Mouse (Mus musculus) kidney, embryonic 15.5 days (tissue): ENCODE results near the gene Met. TPM values are rescaled to one million over a fixed set of nuclear protein-coding genes. Genes with fewer than 3 reads are reported as not detected.

Experiments used
- ATAC-seq: fragments of 200-750 bp; cut with Nextera tagmentation; replicated peaks from 2 replicates; pipeline ENCODE4 v1.8.0; 2017; ENCODE audit warnings: moderate TSS enrichment; ENCODE audit not compliant: low FRiP score
- H3K27ac ChIP-seq: fragments of 300-500 bp; sonication (generic); 2 replicates; pipeline ENCODE4 v1.5.1; 2015; ENCODE audit warnings: mild to moderate bottlenecking, inconsistent platforms
- H3K27me3 ChIP-seq: fragments of 300-500 bp; sonication (generic); 2 replicates; pipeline ENCODE4 v1.6.1; 2015; ENCODE audit warnings: inconsistent platforms
- H3K36me3 ChIP-seq: fragments of 300-500 bp; sonication (generic); 2 replicates; pipeline ENCODE4 v1.6.1; 2015; ENCODE audit warnings: inconsistent platforms
- H3K4me1 ChIP-seq: fragments of 300-500 bp; sonication (generic); 2 replicates; pipeline ENCODE4 v1.6.1; 2015; ENCODE audit warnings: inconsistent platforms
- H3K4me2 ChIP-seq: fragments of 300-500 bp; sonication (generic); 2 replicates; pipeline ENCODE4 v1.6.1; 2015; ENCODE audit warnings: moderate library complexity, mild to moderate bottlenecking, inconsistent platforms
- H3K4me3 ChIP-seq: fragments of 300-500 bp; sonication (generic); replicated peaks from 2 replicates; pipeline ENCODE4 v1.5.1; 2015; ENCODE audit warnings: mild to moderate bottlenecking, inconsistent platforms
- H3K9ac ChIP-seq: fragments of 300-500 bp; sonication (generic); 2 replicates; pipeline ENCODE4 v1.6.1; 2015; ENCODE audit warnings: mild to moderate bottlenecking, inconsistent platforms
- H3K9me3 ChIP-seq: fragments of 300-500 bp; sonication (generic); replicated peaks from 2 replicates; pipeline ENCODE4 v1.6.1; 2016; ENCODE audit warnings: inconsistent platforms
- WGBS: fragments of 180-500 bp; shearing (Covaris S2); methylation state at CpG from one replicate; pipeline ENCODE4 v1.1.7; 2015; ENCODE audit warnings: mixed read lengths; 5-methylcytosine and 5-hydroxymethylcytosine counted together
- polyA plus RNA-seq: library from polyadenylated mRNA; unstranded; fragments of >200 nt; fragmentation: Nextera tagmentation; extraction: Ambion mirVana; gene quantifications from 2 replicates; pipeline ENCODE4 v1.2.1, GENCODE M21; 2015

The Met gene
- polyA plus RNA-seq = 15.1 and 16.1 TPM in 2 replicates

- Histone ChIP-seq H3K27me3 (peaks cover 15% of the 10 kb centered on the region), H3K27ac (peak within 1 kb of the TSS; percentile 89), H3K9me3 (no peaks in the 10 kb centered on the region), H3K4me1 (peaks cover 22% of the 10 kb centered on the region), H3K9ac (peak within 1 kb of the TSS; percentile 67), H3K4me3 (peak within 1 kb of the TSS; percentile 76), H3K4me2 (peak within 1 kb of the TSS; percentile 82), H3K36me3 (no peaks in the 10 kb centered on the region)
- peak; percentile 92 for ATAC-seq
- WGBS = under 1% methylated on average over 69 of the region's 78 CpGs
Observed at GRCm38 (mm10) chr6:17463434-17464280, at the start of gene Met. Met (plus strand) TSS chr6:17463800.

- Histone ChIP-seq H3K27me3 (no peaks in the 10 kb centered on the region), H3K4me3 (no peak overlapping the region), H3K27ac (no peak overlapping the region), H3K4me1 (no peaks in the 10 kb centered on the region), H3K36me3 (no peaks in the 10 kb centered on the region), H3K4me2 (no peak overlapping the region), H3K9me3 (no peaks in the 10 kb centered on the region), H3K9ac (no peak overlapping the region)
- 63% methylated on average over 7 of the region's 7 CpGs for WGBS
- no peak for ATAC-seq
Observed at GRCm38 (mm10) chr6:17418226-17418625, 45.4 kb upstream of the Met start.

DNA sequence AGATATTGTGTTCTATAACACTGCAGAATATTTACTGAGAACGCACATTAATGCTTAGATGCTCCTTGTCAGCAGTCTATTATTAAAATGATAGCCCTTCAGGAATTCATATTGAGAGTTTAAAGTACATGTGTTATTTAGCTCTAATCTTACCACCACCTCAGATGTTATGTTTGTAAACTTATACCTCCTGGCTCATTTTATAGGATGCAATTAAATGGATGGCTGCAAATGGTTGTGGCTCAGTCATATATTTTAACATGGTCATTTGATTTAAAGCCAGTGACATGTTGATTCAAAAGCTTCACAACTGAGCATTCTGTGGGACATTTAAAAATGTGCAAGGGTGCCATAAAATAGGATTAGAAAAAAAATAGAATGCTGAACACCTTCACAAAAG, 41.2 kb upstream of the Met start:
- Histone ChIP-seq H3K36me3 (no peaks in the 10 kb centered on the region), H3K9me3 (no peaks in the 10 kb centered on the region), H3K9ac (no peak overlapping the region), H3K4me3 (no peak overlapping the region), H3K27me3 (no peaks in the 10 kb centered on the region), H3K4me2 (no peak overlapping the region), H3K4me1 (no peaks in the 10 kb centered on the region), H3K27ac (no peak overlapping the region)
- 0 out of 2 replicates have a peak, but pooled peaks have one; percentile 36 for ATAC-seq
- 57% methylated on average over 1 of the region's 1 CpGs for WGBS

- Histone ChIP-seq H3K27me3 (no peaks in the 10 kb centered on the region), H3K27ac (no peak overlapping the region), H3K36me3 (no peaks in the 10 kb centered on the region), H3K4me1 (no peaks in the 10 kb centered on the region), H3K4me2 (no peak overlapping the region), H3K4me3 (no peak overlapping the region), H3K9me3 (no peaks in the 10 kb centered on the region), H3K9ac (no peak overlapping the region)
- WGBS = 46% methylated on average over 3 of the region's 3 CpGs
- peak; percentile 81 for ATAC-seq
Observed at GRCm38 (mm10) chr6:17429041-17429440, 34.6 kb upstream of the Met start.

- H3K4me2 ChIP-seq = no peak overlapping the region
- no peaks in the 10 kb centered on the region for H3K9me3 ChIP-seq
- 50% methylated on average over 3 of the region's 3 CpGs for WGBS
- H3K9ac ChIP-seq = no peak overlapping the region
- H3K27ac ChIP-seq = no peak overlapping the region; the same call in 1 of the 2 replicates
- no peaks in the 10 kb centered on the region for H3K36me3 ChIP-seq
- H3K4me3 ChIP-seq = no peak overlapping the region
- H3K4me1 ChIP-seq = no peaks in the 10 kb centered on the region
- peak; percentile 81 for ATAC-seq
- H3K27me3 ChIP-seq = no peaks in the 10 kb centered on the region
Observed at GRCm38 (mm10) chr6:17429611-17430010, 34.0 kb upstream of the Met start.

- no peaks in the 10 kb centered on the region for H3K36me3 ChIP-seq
- ATAC-seq = no peak
- no peaks in the 10 kb centered on the region for H3K27me3 ChIP-seq
- 66% methylated on average over 4 of the region's 4 CpGs for WGBS
- H3K4me2 ChIP-seq = no peak overlapping the region
- peaks cover 9% of the 10 kb centered on the region; the same call in 1 of the 2 replicates for H3K4me1 ChIP-seq
- no peak overlapping the region for H3K4me3 ChIP-seq
- H3K9ac ChIP-seq = no peak overlapping the region
- no peaks in the 10 kb centered on the region for H3K9me3 ChIP-seq
- no peak overlapping the region for H3K27ac ChIP-seq
Observed at GRCm38 (mm10) chr6:17443311-17443710, 20.3 kb upstream of the Met start.

GRCm38 (mm10) chr6:17451305-17451704, 12.3 kb upstream of the Met start:
- Histone ChIP-seq H3K4me3 (no peak overlapping the region), H3K27ac (no peak overlapping the region), H3K27me3 (no peaks in the 10 kb centered on the region), H3K4me1 (no peaks in the 10 kb centered on the region), H3K9ac (no peak overlapping the region), H3K9me3 (no peaks in the 10 kb centered on the region), H3K4me2 (no peak overlapping the region), H3K36me3 (no peaks in the 10 kb centered on the region)
- peak; percentile 46; the same call in 1 of the 2 replicates for ATAC-seq
- WGBS = 18% methylated on average over 5 of the region's 5 CpGs

DNA sequence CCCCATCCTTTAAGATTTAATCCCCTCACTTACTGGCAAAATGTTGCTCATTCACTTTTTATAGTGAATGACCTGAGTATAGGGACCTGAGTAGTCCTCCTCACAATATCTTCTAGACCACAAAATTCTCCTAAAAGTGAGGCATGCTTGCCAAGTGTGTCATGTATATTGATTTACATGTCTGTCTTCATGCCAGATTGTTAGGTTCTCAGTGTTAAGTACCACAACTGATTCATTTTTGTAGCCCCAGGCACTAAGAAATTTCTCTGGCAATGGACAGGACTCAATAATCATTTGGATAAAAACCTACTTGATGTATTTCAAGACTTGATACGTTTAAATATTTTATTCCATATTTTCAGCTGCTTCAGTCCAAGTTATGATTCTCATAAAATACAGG, 8.5 kb upstream of the Met start:
- whole genome bisulfite sequencing = 99% methylated on average over 1 of the region's 1 CpGs
- H3K27me3 ChIP-seq = no peaks in the 10 kb centered on the region
- no peak overlapping the region for H3K9ac ChIP-seq
- H3K9me3 ChIP-seq = no peaks in the 10 kb centered on the region
- H3K4me1 ChIP-seq = no peaks in the 10 kb centered on the region
- H3K36me3 ChIP-seq = no peaks in the 10 kb centered on the region
- H3K4me3 ChIP-seq = no peak overlapping the region
- H3K4me2 ChIP-seq = no peak overlapping the region
- ATAC-seq = no peak
- no peak overlapping the region for H3K27ac ChIP-seq

DNA sequence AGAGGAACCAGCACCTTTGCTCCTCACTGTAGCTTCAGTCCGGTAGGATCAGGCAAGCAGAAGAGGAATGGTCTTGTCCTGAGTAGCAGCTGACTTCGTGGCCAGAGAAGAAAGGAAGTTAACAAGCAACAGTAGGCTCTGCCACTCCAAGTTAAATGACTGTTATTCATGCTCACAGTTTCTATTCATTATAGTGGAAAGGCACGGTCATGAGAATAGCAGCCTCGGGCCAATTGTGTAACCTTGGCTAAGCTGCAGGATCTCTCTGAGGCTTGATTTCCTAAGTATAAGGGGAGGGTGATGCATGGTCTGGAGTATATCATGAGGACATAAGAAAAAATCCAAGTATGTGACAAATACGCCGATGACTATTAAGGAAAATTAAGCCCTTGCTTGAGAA, 4.0 kb upstream of the Met start:
- Histone ChIP-seq H3K9ac (no peak overlapping the region), H3K4me1 (peaks cover 8% of the 10 kb centered on the region; the same call in 1 of the 2 replicates), H3K36me3 (no peaks in the 10 kb centered on the region), H3K27ac (no peak overlapping the region), H3K27me3 (peaks cover 3% of the 10 kb centered on the region), H3K4me3 (no peak overlapping the region), H3K9me3 (no peaks in the 10 kb centered on the region), H3K4me2 (no peak overlapping the region)
- no peak for ATAC-seq
- WGBS = 69% methylated on average over 6 of the region's 6 CpGs

DNA sequence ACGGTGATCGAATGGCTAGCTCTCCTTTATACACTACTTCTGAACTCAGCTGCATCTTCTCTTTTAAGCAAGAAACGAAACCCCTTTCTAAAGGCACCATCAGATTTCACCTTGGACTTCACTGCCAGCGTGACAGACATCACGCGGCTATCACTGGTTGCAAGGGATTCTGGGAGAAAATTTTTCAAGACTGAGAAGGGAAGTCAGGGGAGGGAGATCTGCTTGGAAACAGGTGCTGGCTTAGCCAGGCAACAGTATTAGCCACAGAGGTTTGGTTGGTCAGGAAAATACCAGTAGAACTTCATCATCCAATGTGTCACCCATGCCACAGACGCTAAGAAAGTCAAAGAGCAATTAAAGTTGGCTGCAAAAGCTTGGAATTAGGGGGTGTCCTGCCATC, 2.2 kb upstream of the Met start:
- peaks cover 21% of the 10 kb centered on the region for H3K4me1 ChIP-seq
- no peak overlapping the region for H3K4me3 ChIP-seq
- no peak overlapping the region for H3K9ac ChIP-seq
- H3K27me3 ChIP-seq = peaks cover 13% of the 10 kb centered on the region
- no peak overlapping the region for H3K4me2 ChIP-seq
- ATAC-seq = no peak
- no peaks in the 10 kb centered on the region for H3K9me3 ChIP-seq
- no peaks in the 10 kb centered on the region for H3K36me3 ChIP-seq
- WGBS = 81% methylated on average over 7 of the region's 7 CpGs
- H3K27ac ChIP-seq = no peak overlapping the region

DNA sequence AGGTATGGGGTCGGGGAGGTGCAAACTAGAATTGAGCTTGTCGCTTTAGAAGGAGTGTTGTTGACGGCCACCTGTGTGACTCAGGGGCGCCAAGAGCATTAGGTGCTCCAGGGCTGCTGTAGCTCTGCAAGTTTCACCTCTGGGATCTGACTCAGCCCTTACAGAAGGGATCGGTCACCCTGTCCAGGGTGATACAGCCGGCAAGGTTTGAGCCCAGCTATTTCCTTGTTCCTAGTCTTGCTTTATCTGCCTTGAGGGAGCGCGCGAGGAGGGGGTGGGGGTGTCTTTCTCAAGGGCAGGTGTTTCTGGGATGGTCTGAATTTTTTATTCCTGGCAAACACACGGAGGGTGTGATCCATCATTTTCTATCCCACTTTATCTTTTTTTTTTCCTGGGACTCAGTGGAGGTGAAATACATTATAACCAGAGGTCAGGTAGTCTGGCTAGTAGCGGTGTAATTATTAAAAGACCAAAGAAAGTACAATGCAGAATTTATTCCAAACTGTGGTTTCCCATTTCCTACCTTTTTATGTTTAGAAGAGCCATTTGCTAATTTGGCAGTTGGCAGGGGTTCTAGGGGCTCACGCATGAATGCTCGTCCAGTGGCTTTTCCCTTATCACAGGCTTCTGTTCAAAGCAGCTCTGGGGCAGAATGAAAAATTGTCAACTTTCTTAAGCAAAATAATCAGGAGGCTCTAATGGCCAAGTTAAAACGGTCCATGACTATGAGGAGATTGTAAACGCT, 853 bp downstream of the Met start:
- peak; percentile 69 for ATAC-seq

GRCm38 (mm10) chr6:17466526-17466925, 2.9 kb downstream of the Met start:
- H3K9ac ChIP-seq = no peak overlapping the region
- H3K9me3 ChIP-seq = no peaks in the 10 kb centered on the region
- H3K27me3 ChIP-seq = peaks cover 15% of the 10 kb centered on the region
- H3K27ac ChIP-seq = no peak overlapping the region
- WGBS = 72% methylated on average over 3 of the region's 3 CpGs
- no peaks in the 10 kb centered on the region for H3K36me3 ChIP-seq
- no peak for ATAC-seq
- H3K4me3 ChIP-seq = 0 out of 2 replicates have a peak overlapping the region, but pooled peaks have one; percentile 10
- peak overlapping the region; percentile 41 for H3K4me2 ChIP-seq
- peaks cover 22% of the 10 kb centered on the region for H3K4me1 ChIP-seq

More for the DNA sequence above, 853 bp downstream of the Met start:
- no peaks in the 10 kb centered on the region for H3K9me3 ChIP-seq
- peaks cover 15% of the 10 kb centered on the region for H3K27me3 ChIP-seq
- peak overlapping the region; percentile 76 for H3K4me3 ChIP-seq
- WGBS = 5% methylated on average over 15 of the region's 15 CpGs
- peak overlapping the region; percentile 89 for H3K27ac ChIP-seq
- H3K4me1 ChIP-seq = peaks cover 22% of the 10 kb centered on the region
- peak overlapping the region; percentile 82 for H3K4me2 ChIP-seq
- peak overlapping the region; percentile 67 for H3K9ac ChIP-seq
- no peaks in the 10 kb centered on the region for H3K36me3 ChIP-seq
